Mouse (Mus musculus) limb, embryonic 12.5 days (tissue): ENCODE measurements at regions not wholly inside any gene's neighbourhood (a gene's known extent, or its start where the extent isn't known, plus 50 kb on each side); places are given as distances from the start of the nearest gene placed in this dataset.

Source experiments
- ATAC-seq: fragments of 200-750 bp; cut with Nextera tagmentation; 2 replicates; pipeline ENCODE4 v1.8.0; 2017; ENCODE audit warnings: low read depth, moderate TSS enrichment; ENCODE audit not compliant: insufficient number of reproducible peaks, insufficient read depth, low FRiP score, low TSS enrichment
- H3K27ac ChIP-seq: fragments of 300-500 bp; sonication (generic); 2 replicates; pipeline ENCODE4 v1.5.1; 2016; ENCODE audit warnings: mild to moderate bottlenecking, moderate library complexity
- H3K27me3 ChIP-seq: fragments of 300-500 bp; sonication (generic); 2 replicates; pipeline ENCODE4 v1.6.1; 2016; ENCODE audit warnings: mild to moderate bottlenecking, moderate library complexity
- H3K36me3 ChIP-seq: fragments of 300-500 bp; sonication (generic); 2 replicates; pipeline ENCODE4 v1.6.1; 2016; ENCODE audit warnings: mild to moderate bottlenecking, moderate library complexity
- H3K4me1 ChIP-seq: fragments of 300-500 bp; sonication (generic); replicated peaks from 2 replicates; pipeline ENCODE4 v1.6.1; 2016
- H3K4me2 ChIP-seq: fragments of 300-500 bp; sonication (generic); 2 replicates; pipeline ENCODE4 v1.6.1; 2016; ENCODE audit warnings: mild to moderate bottlenecking, moderate library complexity
- H3K4me3 ChIP-seq: fragments of 300-500 bp; sonication (generic); replicated peaks from 2 replicates; pipeline ENCODE4 v1.5.1; 2016; ENCODE audit warnings: mild to moderate bottlenecking
- H3K9ac ChIP-seq: fragments of 300-500 bp; sonication (generic); replicated peaks from 2 replicates; pipeline ENCODE4 v1.6.1; 2016; ENCODE audit warnings: mild to moderate bottlenecking, moderate library complexity
- H3K9me3 ChIP-seq: fragments of 300-500 bp; sonication (generic); 2 replicates; pipeline ENCODE4 v1.6.1; 2016; ENCODE audit warnings: mild to moderate bottlenecking, moderate library complexity
- WGBS: fragments of 180-500 bp; shearing (Covaris S2); methylation state at CpG from one replicate; pipeline ENCODE4 v1.1.7; 2016; 5-methylcytosine and 5-hydroxymethylcytosine counted together

GRCm38 (mm10) chr1:137902859-137903258, 272.6 kb downstream of the Ptprc start:
- Histone ChIP-seq H3K4me1 (peaks cover 40% of the 10 kb centered on the region), H3K4me2 (peak overlapping the region; percentile 65), H3K9me3 (no peaks in the 10 kb centered on the region), H3K9ac (no peak overlapping the region; the same call in 1 of the 2 replicates), H3K36me3 (0 out of 2 replicates have a peak, but pooled peaks cover 3% of the 10 kb centered on the region), H3K4me3 (peak overlapping the region; percentile 56), H3K27ac (peak overlapping the region; percentile 23; the same call in 1 of the 2 replicates), H3K27me3 (no peaks in the 10 kb centered on the region)
- 60% methylated on average over 6 of the region's 6 CpGs for WGBS
- no peak for ATAC-seq

GRCm38 (mm10) chr1:137901996-137902395, 273.5 kb downstream of the Ptprc start:
- Histone ChIP-seq H3K27ac (no peak overlapping the region), H3K4me1 (peaks cover 40% of the 10 kb centered on the region), H3K9me3 (no peaks in the 10 kb centered on the region), H3K27me3 (no peaks in the 10 kb centered on the region), H3K4me3 (peak overlapping the region; percentile 56), H3K36me3 (0 out of 2 replicates have a peak, but pooled peaks cover 3% of the 10 kb centered on the region), H3K9ac (no peak overlapping the region), H3K4me2 (peak overlapping the region; percentile 65)
- ATAC-seq, result no peak
- 70% methylated on average over 4 of the region's 4 CpGs for WGBS

GRCm38 (mm10) chr1:137901211-137901610, 274.3 kb downstream of the Ptprc start:
- Histone ChIP-seq H3K4me1 (peaks cover 33% of the 10 kb centered on the region), H3K4me3 (peak overlapping the region; percentile 56), H3K9ac (peak overlapping the region; percentile 90), H3K36me3 (0 out of 2 replicates have a peak, but pooled peaks cover 3% of the 10 kb centered on the region), H3K27me3 (no peaks in the 10 kb centered on the region), H3K27ac (peak overlapping the region; percentile 94; the same call in 1 of the 2 replicates), H3K9me3 (no peaks in the 10 kb centered on the region), H3K4me2 (peak overlapping the region; percentile 65)
- ATAC-seq, result no peak
- WGBS, result 65% methylated on average over 5 of the region's 5 CpGs

- Histone ChIP-seq H3K4me1 (peaks cover 29% of the 10 kb centered on the region), H3K4me3 (peak overlapping the region; percentile 56), H3K27me3 (no peaks in the 10 kb centered on the region), H3K9me3 (no peaks in the 10 kb centered on the region), H3K27ac (peak overlapping the region; percentile 94), H3K9ac (peak overlapping the region; percentile 90), H3K4me2 (peak overlapping the region; percentile 65), H3K36me3 (0 out of 2 replicates have a peak, but pooled peaks cover 3% of the 10 kb centered on the region)
- peak; percentile 68 for ATAC-seq
- WGBS, result 6% methylated on average over 8 of the region's 8 CpGs
Measured at GRCm38 (mm10) chr1:137900621-137901071, 274.9 kb downstream of the Ptprc start.

- Histone ChIP-seq H3K4me2 (peak overlapping the region; percentile 65), H3K4me3 (peak overlapping the region; percentile 56), H3K27me3 (no peaks in the 10 kb centered on the region), H3K9me3 (no peaks in the 10 kb centered on the region), H3K36me3 (0 out of 2 replicates have a peak, but pooled peaks cover 3% of the 10 kb centered on the region), H3K9ac (peak overlapping the region; percentile 90), H3K4me1 (peaks cover 25% of the 10 kb centered on the region), H3K27ac (peak overlapping the region; percentile 94)
- 1% methylated on average over 14 of the region's 14 CpGs for WGBS
- peak; percentile 93 for ATAC-seq
Measured at GRCm38 (mm10) chr1:137899916-137900601, 275.4 kb downstream of the Ptprc start.

- 2% methylated on average over 6 of the region's 6 CpGs for WGBS
- 0 out of 2 replicates have a peak, but pooled peaks cover 3% of the 10 kb centered on the region for H3K36me3 ChIP-seq
- peak overlapping the region; percentile 65 for H3K4me2 ChIP-seq
- no peak for ATAC-seq
- peaks cover 24% of the 10 kb centered on the region for H3K4me1 ChIP-seq
- peak overlapping the region; percentile 94 for H3K27ac ChIP-seq
- no peaks in the 10 kb centered on the region for H3K9me3 ChIP-seq
- no peaks in the 10 kb centered on the region for H3K27me3 ChIP-seq
- peak overlapping the region; percentile 56 for H3K4me3 ChIP-seq
- H3K9ac ChIP-seq, result peak overlapping the region; percentile 90
Measured at GRCm38 (mm10) chr1:137899305-137899704, 276.2 kb downstream of the Ptprc start.

GRCm38 (mm10) chr1:137898891-137899290, 276.6 kb downstream of the Ptprc start:
- Histone ChIP-seq H3K4me1 (peaks cover 24% of the 10 kb centered on the region), H3K9ac (peak overlapping the region; percentile 90), H3K27me3 (no peaks in the 10 kb centered on the region), H3K4me2 (peak overlapping the region; percentile 65), H3K4me3 (peak overlapping the region; percentile 56), H3K27ac (peak overlapping the region; percentile 94), H3K9me3 (no peaks in the 10 kb centered on the region), H3K36me3 (0 out of 2 replicates have a peak, but pooled peaks cover 3% of the 10 kb centered on the region)
- ATAC-seq, result no peak
- 3% methylated on average over 3 of the region's 3 CpGs for WGBS

- H3K36me3 ChIP-seq, result 0 out of 2 replicates have a peak, but pooled peaks cover 3% of the 10 kb centered on the region
- peak overlapping the region; percentile 65 for H3K4me2 ChIP-seq
- H3K9ac ChIP-seq, result peak overlapping the region; percentile 90
- H3K27ac ChIP-seq, result peak overlapping the region; percentile 94
- H3K4me3 ChIP-seq, result peak overlapping the region; percentile 56
- under 1% methylated on average over 11 of the region's 11 CpGs for WGBS
- H3K9me3 ChIP-seq, result no peaks in the 10 kb centered on the region
- peaks cover 25% of the 10 kb centered on the region for H3K4me1 ChIP-seq
- no peaks in the 10 kb centered on the region for H3K27me3 ChIP-seq
- peak; percentile 92 for ATAC-seq
Measured at GRCm38 (mm10) chr1:137898397-137898796, 277.1 kb downstream of the Ptprc start.

- no peak for ATAC-seq
- H3K27me3 ChIP-seq, result no peaks in the 10 kb centered on the region
- 34% methylated on average over 3 of the region's 3 CpGs for WGBS
- H3K27ac ChIP-seq, result no peak overlapping the region
- H3K9me3 ChIP-seq, result no peaks in the 10 kb centered on the region
- H3K36me3 ChIP-seq, result no peaks in the 10 kb centered on the region
- no peak overlapping the region for H3K4me3 ChIP-seq
- H3K4me1 ChIP-seq, result 0 out of 2 replicates have a peak, but pooled peaks cover 6% of the 10 kb centered on the region
- H3K9ac ChIP-seq, result no peak overlapping the region
- H3K4me2 ChIP-seq, result no peak overlapping the region
Measured at GRCm38 (mm10) chr1:137881656-137882055, 293.9 kb downstream of the Ptprc start.

- no peak for ATAC-seq
- no peaks in the 10 kb centered on the region for H3K9me3 ChIP-seq
Measured at GRCm38 (mm10) chr1:137874361-137874760, 301.1 kb downstream of the Ptprc start.

GRCm38 (mm10) chr1:137873628-137874027, 301.9 kb downstream of the Ptprc start:
- no peak overlapping the region for H3K4me3 ChIP-seq
- no peak for ATAC-seq
- H3K9ac ChIP-seq, result no peak overlapping the region
- H3K4me2 ChIP-seq, result no peak overlapping the region
- H3K4me1 ChIP-seq, result peaks cover 7% of the 10 kb centered on the region
- 83% methylated on average over 1 of the region's 1 CpGs for WGBS
- H3K27ac ChIP-seq, result no peak overlapping the region
- no peaks in the 10 kb centered on the region for H3K36me3 ChIP-seq
- no peaks in the 10 kb centered on the region for H3K9me3 ChIP-seq
- no peaks in the 10 kb centered on the region for H3K27me3 ChIP-seq

More at GRCm38 (mm10) chr1:137874361-137874760, 301.1 kb downstream of the Ptprc start:
- H3K36me3 ChIP-seq, result no peaks in the 10 kb centered on the region
- no peaks in the 10 kb centered on the region for H3K27me3 ChIP-seq
- no peak overlapping the region for H3K4me2 ChIP-seq
- H3K4me3 ChIP-seq, result no peak overlapping the region
- H3K4me1 ChIP-seq, result peaks cover 7% of the 10 kb centered on the region
- H3K9ac ChIP-seq, result no peak overlapping the region
- 68% methylated on average over 2 of the region's 2 CpGs for WGBS
- H3K27ac ChIP-seq, result no peak overlapping the region
